Mouse (Mus musculus) hindbrain, embryonic 14.5 days (tissue): ENCODE results near the gene Tal1. TPM values are rescaled to one million over a fixed set of nuclear protein-coding genes. Genes with fewer than 3 reads are reported as not detected.

Source experiments
- ATAC-seq: fragments of 200-750 bp; cut with Nextera tagmentation; 2 replicates; pipeline ENCODE4 v1.8.0; 2017; ENCODE audit warnings: moderate number of reproducible peaks, mild to moderate bottlenecking, moderate TSS enrichment, moderate library complexity; ENCODE audit not compliant: low FRiP score
- DNase-seq: peaks from one replicate; pipeline ENCODE4 v3.0.0-alpha.2; 2015; ENCODE audit warnings: low spot score
- H3K27ac ChIP-seq: fragments of 300-500 bp; sonication (generic); 2 replicates; pipeline ENCODE4 v1.5.1; 2014; ENCODE audit warnings: mild to moderate bottlenecking, moderate library complexity
- H3K27me3 ChIP-seq: fragments of 300-500 bp; sonication (generic); 2 replicates; pipeline ENCODE4 v1.6.1; 2014; ENCODE audit warnings: mild to moderate bottlenecking, low read length, mixed read lengths; ENCODE audit not compliant: control insufficient read depth, insufficient read depth
- H3K36me3 ChIP-seq: fragments of 300-500 bp; sonication (generic); replicated peaks from 2 replicates; pipeline ENCODE4 v1.6.1; 2014; ENCODE audit not compliant: control insufficient read depth, insufficient read depth
- H3K4me1 ChIP-seq: fragments of 300-500 bp; sonication (generic); replicated peaks from 2 replicates; pipeline ENCODE4 v1.6.1; 2014; ENCODE audit warnings: antibody characterized with exemption, low read length, mixed read lengths; ENCODE audit not compliant: control insufficient read depth, insufficient read depth
- H3K4me2 ChIP-seq: fragments of 300-500 bp; sonication (generic); replicated peaks from 2 replicates; pipeline ENCODE4 v1.6.1; 2014; ENCODE audit warnings: mild to moderate bottlenecking, moderate library complexity
- H3K4me3 ChIP-seq: fragments of 300-500 bp; sonication (generic); replicated peaks from 2 replicates; pipeline ENCODE4 v1.5.1; 2014; ENCODE audit warnings: mild to moderate bottlenecking, low read length
- H3K9ac ChIP-seq: fragments of 300-500 bp; sonication (generic); 2 replicates; pipeline ENCODE4 v1.6.1; 2014
- H3K9me3 ChIP-seq: fragments of 300-500 bp; sonication (generic); 2 replicates; pipeline ENCODE4 v1.6.1; 2016; ENCODE audit warnings: low read length; ENCODE audit not compliant: control insufficient read depth
- WGBS: fragments of 180-500 bp; shearing (Covaris S2); extraction: QIAGEN DNeasy Blood & Tissue Kit; methylation state at CpG from one replicate; pipeline ENCODE4 v1.1.7; 2014; 5-methylcytosine and 5-hydroxymethylcytosine counted together
- polyA plus RNA-seq: library from polyadenylated mRNA; unstranded; fragments of >200 nt; fragmentation: Nextera tagmentation; extraction: Ambion mirVana; gene quantifications from 2 replicates; pipeline ENCODE4 v1.2.1, GENCODE M21; 2014

The Tal1 gene
- polyA plus RNA-seq = 5.6 and 7.4 TPM in 2 replicates

DNA sequence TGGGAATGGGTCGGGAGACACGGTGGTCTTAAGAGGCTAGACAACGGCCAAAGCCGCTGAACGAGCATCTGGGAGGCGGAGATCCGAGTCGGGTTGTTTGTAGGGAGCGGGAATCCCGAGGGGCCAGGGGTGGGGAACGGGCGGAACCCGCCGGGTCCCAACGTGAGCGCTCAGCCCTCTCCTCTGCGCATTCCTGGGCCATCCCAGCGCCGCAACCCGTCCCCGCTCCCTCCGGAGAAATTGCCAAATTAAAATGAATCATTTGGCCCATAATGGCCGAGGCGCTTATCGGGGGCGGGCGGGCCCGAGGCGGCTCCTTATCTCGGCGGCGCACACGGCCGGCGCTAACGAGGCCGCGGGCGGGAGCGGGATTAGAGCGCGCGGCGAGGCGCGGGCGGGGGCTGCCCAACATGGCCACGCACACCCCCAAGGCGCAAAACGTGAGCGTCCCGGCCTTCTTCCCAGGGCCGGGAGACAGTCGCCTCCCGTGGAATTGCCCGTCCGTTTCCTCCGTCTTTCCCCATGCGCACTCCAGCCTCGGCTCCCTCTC lies at the start of gene Tal1:
Gene Tal1 (plus strand): TSS at position 56 of the 550 bp plus-strand sequence.
- Histone ChIP-seq H3K36me3 (no peaks in the 10 kb centered on the region), H3K27me3 (peaks cover 90% of the 10 kb centered on the region), H3K9ac (peak within 1 kb of the TSS; percentile 58; the same call in 1 of the 2 replicates), H3K4me2 (peak within 1 kb of the TSS; percentile 40), H3K4me1 (no peaks in the 10 kb centered on the region), H3K4me3 (peak within 1 kb of the TSS; percentile 33), H3K27ac (peak within 1 kb of the TSS; percentile 84), H3K9me3 (no peaks in the 10 kb centered on the region)
- DNase-seq = peak; percentile 33
- ATAC-seq = peak; percentile 44
- WGBS = under 1% methylated on average over 59 of the region's 60 CpGs

DNA sequence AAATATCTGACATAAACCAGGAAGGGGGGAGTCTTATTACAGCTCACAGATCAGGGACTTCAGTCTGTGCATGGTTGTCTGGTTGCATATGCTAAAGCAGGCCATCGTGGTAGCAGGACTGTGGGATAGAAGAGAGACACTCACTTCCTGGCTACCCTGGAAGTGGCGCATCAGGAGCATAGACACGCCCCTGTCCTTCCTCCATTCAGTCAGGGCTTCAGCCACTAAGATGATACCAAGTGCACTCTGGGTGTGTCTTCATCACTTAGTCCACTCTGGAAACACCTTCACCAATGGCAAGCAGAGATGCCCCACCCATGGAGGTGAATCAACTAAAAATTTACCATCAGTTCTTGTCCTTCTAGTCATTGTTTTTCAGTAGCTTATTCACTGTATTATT lies 42.0 kb upstream of the Tal1 start:
- WGBS = 96% methylated on average over 3 of the region's 3 CpGs
- H3K4me3 ChIP-seq = no peak overlapping the region

DNA sequence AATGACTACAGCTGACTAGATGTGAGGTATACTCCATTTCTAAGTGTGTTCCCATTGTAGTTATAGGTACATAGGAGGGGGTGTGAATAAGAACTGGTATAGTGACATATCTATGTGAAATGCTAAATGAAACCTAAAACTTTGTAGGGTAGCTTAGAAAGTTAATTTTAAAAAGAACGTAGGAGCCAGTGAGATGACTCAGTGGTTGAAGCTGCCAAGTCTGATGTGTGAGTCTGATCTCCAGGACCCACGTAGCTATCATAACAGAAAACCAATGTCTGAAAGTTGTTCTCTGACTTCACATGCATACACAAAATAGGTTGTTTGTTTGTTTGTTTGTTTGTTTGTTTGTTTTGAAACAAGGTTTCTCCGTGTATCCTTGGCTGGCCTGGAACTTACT lies 36.2 kb upstream of the Tal1 start:
- DNase-seq (no peak), ATAC-seq (no peak)
- Histone ChIP-seq H3K27me3 (no peaks in the 10 kb centered on the region), H3K4me1 (no peaks in the 10 kb centered on the region), H3K9me3 (no peaks in the 10 kb centered on the region), H3K4me2 (no peak overlapping the region), H3K27ac (no peak overlapping the region), H3K4me3 (no peak overlapping the region), H3K36me3 (no peaks in the 10 kb centered on the region), H3K9ac (no peak overlapping the region)
- 94% methylated on average over 3 of the region's 3 CpGs for WGBS

More for the DNA sequence above, 42.0 kb upstream of the Tal1 start:
- Histone ChIP-seq H3K27me3 (no peaks in the 10 kb centered on the region), H3K27ac (no peak overlapping the region), H3K9ac (no peak overlapping the region), H3K4me1 (no peaks in the 10 kb centered on the region), H3K9me3 (no peaks in the 10 kb centered on the region), H3K36me3 (0 out of 2 replicates have a peak, but pooled peaks cover 3% of the 10 kb centered on the region), H3K4me2 (no peak overlapping the region)
- no peak for DNase-seq
- ATAC-seq = no peak

DNA sequence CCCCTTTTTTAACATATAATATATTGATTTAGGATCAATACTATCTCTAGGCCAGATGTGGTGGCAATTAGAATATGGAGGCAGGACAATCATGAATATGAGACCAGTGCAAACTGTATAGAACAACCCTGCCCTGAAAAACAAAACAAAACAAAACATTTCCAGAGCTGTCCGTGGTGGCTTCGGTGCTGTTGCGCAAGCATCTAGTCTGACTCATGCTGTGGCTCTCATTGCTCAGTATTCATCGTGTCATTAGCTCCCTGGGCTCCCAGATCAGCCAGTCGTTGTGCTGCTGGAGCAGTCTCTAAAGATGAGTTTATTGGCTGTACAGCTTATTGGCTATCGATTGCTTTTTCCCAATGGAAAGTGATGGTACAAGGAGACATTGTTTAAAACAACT lies 21.2 kb upstream of the Tal1 start:
- no peaks in the 10 kb centered on the region for H3K36me3 ChIP-seq
- no peak overlapping the region for H3K27ac ChIP-seq
- H3K4me2 ChIP-seq = no peak overlapping the region
- no peak for ATAC-seq
- H3K4me3 ChIP-seq = no peak overlapping the region
- WGBS = 82% methylated on average over 6 of the region's 6 CpGs
- no peaks in the 10 kb centered on the region for H3K27me3 ChIP-seq
- no peaks in the 10 kb centered on the region for H3K4me1 ChIP-seq
- H3K9me3 ChIP-seq = no peaks in the 10 kb centered on the region
- no peak for DNase-seq
- no peak overlapping the region for H3K9ac ChIP-seq

DNA sequence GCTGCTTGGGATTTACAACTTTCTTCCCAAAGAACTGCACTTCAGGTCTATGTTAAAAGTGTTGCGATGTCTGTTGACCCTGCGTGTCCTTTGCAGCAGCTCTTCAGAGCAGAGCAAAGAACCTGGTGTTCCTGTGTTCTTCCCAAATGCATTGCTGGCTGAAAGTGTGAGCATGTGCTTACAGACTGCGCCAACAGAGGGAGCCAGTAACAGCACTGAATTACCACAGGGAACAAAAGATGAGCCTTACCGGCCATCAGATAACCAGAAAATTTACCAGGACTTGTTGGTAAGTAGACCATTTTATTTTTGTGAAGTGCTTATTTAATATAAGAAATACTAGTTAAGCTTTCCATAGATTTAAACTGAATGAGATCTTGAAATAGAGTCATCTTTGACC lies 18.0 kb upstream of the Tal1 start:
- H3K4me3 ChIP-seq = no peak overlapping the region
- no peak overlapping the region for H3K4me2 ChIP-seq
- no peaks in the 10 kb centered on the region for H3K36me3 ChIP-seq
- 31% methylated on average over 4 of the region's 4 CpGs for WGBS
- H3K9me3 ChIP-seq = no peaks in the 10 kb centered on the region
- H3K27me3 ChIP-seq = no peaks in the 10 kb centered on the region
- ATAC-seq (no peak), DNase-seq (peak; percentile 70)
- no peak overlapping the region for H3K9ac ChIP-seq
- no peaks in the 10 kb centered on the region for H3K4me1 ChIP-seq
- no peak overlapping the region for H3K27ac ChIP-seq

DNA sequence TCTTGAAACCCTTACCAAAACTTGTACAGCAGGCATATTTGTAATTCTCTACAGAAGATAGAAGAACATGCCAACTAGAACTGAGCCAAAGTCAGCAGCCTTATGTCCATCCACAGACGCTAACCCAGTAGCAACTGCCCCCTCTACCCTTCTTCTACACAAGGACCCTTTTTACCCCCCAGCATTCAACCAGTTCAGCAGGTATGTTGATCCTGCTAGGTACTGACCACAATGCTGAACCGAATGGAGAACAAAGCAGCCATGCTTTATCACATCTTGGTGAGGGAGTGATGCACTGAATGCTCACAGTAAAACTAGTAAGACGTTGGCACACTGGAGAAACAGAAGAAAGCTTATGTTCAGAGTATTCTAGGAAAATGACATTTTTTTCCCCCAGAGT lies 10.6 kb upstream of the Tal1 start:
- ATAC-seq (no peak), DNase-seq (no peak)
- H3K36me3 ChIP-seq = no peaks in the 10 kb centered on the region
- peaks cover 27% of the 10 kb centered on the region for H3K27me3 ChIP-seq
- H3K9me3 ChIP-seq = no peaks in the 10 kb centered on the region
- H3K9ac ChIP-seq = no peak overlapping the region
- WGBS = 79% methylated on average over 3 of the region's 3 CpGs
- no peak overlapping the region for H3K27ac ChIP-seq
- H3K4me2 ChIP-seq = no peak overlapping the region
- H3K4me3 ChIP-seq = no peak overlapping the region
- no peaks in the 10 kb centered on the region for H3K4me1 ChIP-seq

DNA sequence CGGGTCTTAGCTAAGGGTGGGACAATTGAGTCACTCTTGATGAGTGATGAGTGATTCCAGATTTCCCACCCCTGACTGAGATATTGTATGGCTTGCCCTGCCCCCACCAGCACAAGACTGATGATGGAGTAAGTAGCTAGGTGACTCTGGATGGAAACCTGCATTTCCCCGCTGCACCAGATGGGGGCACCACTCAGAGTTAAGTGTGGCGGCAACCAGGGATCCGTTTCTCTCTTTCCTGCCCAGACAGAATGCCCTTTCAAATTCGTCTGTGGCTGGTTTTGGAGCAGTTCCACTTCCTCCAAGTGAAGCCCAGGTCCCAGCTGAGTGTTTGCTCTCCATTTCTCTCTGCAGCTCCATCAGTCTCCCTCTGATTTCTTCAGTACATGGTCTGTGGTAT lies 8.5 kb upstream of the Tal1 start:
- Histone ChIP-seq H3K27me3 (peaks cover 48% of the 10 kb centered on the region), H3K4me1 (no peaks in the 10 kb centered on the region), H3K4me2 (no peak overlapping the region), H3K9me3 (no peaks in the 10 kb centered on the region), H3K27ac (no peak overlapping the region), H3K36me3 (no peaks in the 10 kb centered on the region), H3K9ac (no peak overlapping the region), H3K4me3 (no peak overlapping the region)
- DNase-seq (no peak), ATAC-seq (no peak)
- 5% methylated on average over 5 of the region's 5 CpGs for WGBS

DNA sequence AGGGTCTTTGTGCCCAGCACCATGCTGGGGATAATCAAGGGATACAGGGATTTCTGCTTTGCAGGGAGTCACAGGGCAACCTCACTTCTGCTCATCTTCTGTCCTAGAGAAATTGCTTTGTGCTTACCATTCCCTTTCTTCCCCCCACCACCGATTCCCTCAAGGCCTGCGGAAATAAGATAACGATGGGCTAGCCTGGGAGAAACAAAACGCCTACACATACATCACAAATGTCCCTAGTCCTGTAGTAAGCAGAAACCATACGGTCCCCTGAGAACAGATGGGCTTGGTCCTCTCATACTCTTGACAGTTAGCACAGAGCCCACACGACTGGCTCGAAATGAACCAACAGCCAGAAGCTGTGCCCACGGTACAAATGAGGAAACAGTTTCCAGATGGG lies 8.0 kb upstream of the Tal1 start:
- Histone ChIP-seq H3K4me1 (no peaks in the 10 kb centered on the region), H3K27ac (no peak overlapping the region), H3K9me3 (no peaks in the 10 kb centered on the region), H3K27me3 (peaks cover 53% of the 10 kb centered on the region), H3K36me3 (no peaks in the 10 kb centered on the region), H3K9ac (no peak overlapping the region), H3K4me2 (no peak overlapping the region), H3K4me3 (no peak overlapping the region)
- no peak for ATAC-seq
- DNase-seq = no peak
- WGBS = 77% methylated on average over 8 of the region's 8 CpGs

DNA sequence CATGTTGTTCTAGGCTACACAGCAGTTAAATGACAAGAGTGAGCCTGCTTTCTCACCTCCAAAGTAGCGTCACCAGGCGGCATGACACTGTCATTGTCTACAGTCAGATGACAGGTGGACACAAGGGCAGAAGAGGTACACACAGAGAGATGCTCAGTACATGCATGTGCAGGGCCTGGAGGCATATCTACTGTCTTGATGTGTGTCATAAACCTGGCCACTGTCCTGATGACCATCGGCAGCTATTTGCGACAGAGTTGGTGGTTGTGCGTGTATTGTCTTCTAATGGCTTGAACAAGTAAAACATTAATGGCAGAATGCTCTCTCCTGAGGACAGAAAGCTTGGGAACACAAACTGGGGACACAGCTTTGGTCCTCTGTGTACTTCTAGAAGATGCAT lies 5.0 kb upstream of the Tal1 start:
- no peak overlapping the region for H3K27ac ChIP-seq
- H3K4me3 ChIP-seq = no peak overlapping the region
- H3K4me1 ChIP-seq = no peaks in the 10 kb centered on the region
- H3K4me2 ChIP-seq = no peak overlapping the region
- no peaks in the 10 kb centered on the region for H3K9me3 ChIP-seq
- no peaks in the 10 kb centered on the region for H3K36me3 ChIP-seq
- H3K27me3 ChIP-seq = peaks cover 83% of the 10 kb centered on the region
- no peak for DNase-seq
- ATAC-seq = no peak
- 72% methylated on average over 5 of the region's 5 CpGs for WGBS
- H3K9ac ChIP-seq = no peak overlapping the region
